Mouse (Mus musculus) brain, embryonic 14.5 days (tissue): Measurements from ENCODE around the gene Tnfaip2. TPM values are rescaled to one million over a fixed set of nuclear protein-coding genes. Genes with fewer than 3 reads are reported as not detected.

ENCODE experiments used
- DNase-seq: peaks from one replicate; pipeline ENCODE4 v3.0.0-alpha.2; 2011; ENCODE audit warnings: low read depth
- CTCF ChIP-seq: fragments of 200-500 bp; IDR thresholded peaks from 2 replicates; pipeline ENCODE4 v1.5.1; 2012; ENCODE audit warnings: inconsistent platforms, mild to moderate bottlenecking, moderate library complexity, borderline replicate concordance; ENCODE audit not compliant: insufficient read depth, insufficient read length; ENCODE audit errors: extremely low read depth
- POLR2A ChIP-seq: fragments of 200-500 bp; IDR thresholded peaks from 2 replicates; pipeline ENCODE4 v1.6.1; 2012; ENCODE audit warnings: mild to moderate bottlenecking, inconsistent platforms, borderline replicate concordance; ENCODE audit not compliant: poor library complexity, insufficient read depth, insufficient read length, severe bottlenecking; ENCODE audit errors: extremely low read depth
- polyA plus RNA-seq: library from polyadenylated mRNA; depleted of rRNA; stranded (reverse); fragments of >200 nt; gene quantifications from 2 replicates; pipeline ENCODE4 v1.2.3, GENCODE M21; 2012; rRNA removed

Gene Tnfaip2
- 1.6 and 1.7 TPM in 2 replicates for polyA plus RNA-seq

DNA sequence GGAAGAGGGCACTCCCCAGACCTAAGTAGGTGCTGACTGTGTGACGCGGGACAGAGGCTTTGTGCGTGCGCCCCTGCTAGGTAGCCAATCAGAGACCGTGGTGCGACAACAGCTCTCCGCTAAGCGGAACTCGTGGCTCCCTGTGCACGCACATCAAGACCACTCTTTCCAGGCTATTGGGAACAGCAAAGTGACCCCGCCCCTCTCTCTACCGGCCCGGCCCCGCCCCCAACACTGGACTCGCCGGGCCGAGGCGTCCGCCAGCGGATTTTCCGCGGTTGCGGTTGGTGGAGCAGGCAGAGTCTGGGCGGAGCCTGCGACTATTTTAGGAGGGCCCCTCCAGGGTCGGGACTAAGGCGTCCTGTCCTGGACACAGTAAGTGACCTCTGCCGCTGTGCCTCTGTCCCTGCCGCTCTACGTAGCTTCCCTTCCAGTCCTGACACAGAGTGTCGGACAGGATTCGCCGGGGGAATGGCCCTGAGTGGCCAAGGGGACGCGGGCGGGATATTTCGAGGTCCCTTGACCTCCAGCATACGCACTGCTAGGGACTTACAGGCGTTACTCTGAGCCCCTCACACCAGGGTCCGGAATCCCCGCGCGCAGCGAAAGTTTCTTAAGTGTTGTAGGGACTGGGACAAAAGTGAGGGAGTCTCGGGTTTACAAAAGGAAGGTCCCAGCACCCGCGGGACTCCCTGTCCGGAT lies at the start of gene Tnfaip2:
TSS of gene Tnfaip2 (plus strand) at position 161 of the 702 bp plus-strand sequence.
- peak; percentile 62 for DNase-seq

DNA sequence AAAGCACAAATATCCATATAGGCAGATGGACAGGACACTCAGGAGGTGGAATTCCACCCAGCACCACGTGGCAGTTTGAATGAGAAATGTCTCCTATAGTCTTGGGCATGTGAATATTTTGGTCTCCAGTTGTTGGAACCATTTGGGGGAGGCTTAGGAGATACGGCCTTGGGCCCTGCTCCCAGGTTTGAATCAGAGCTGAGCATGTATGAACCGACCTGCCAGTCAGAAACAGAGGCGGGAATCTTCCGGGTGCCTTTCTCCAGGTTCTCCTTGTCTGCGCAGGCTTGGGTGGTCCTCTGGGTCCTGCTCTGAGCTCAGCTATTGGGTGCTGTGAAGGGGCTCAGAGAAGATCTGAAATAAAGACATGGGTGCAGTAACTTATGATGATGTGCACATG lies 48.3 kb upstream of the Tnfaip2 start:
- no peak for TF ChIP-seq POLR2A
- TF ChIP-seq CTCF: no peak
- DNase-seq: no peak

More for the DNA sequence above, at the start of gene Tnfaip2:
- no peak for TF ChIP-seq POLR2A
- TF ChIP-seq CTCF: no peak

DNA sequence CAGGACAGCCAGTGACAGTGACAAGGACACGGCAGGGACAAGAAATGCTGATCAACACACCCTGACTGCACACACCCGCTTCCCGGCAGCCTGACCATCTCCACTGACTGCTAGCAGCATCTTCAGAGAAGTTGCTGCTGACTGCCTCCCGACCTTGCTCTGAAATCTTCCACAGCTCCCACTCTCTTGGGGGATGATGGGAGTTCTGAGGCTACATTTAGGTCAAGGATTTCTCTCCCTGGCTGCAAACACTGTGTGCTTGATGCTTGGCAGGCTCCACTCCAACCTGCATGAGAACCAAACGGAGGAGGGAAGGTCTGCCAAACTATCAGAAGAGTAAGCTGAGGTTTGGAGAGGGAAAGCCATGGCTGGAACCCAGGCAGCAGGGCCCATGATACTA lies 45.3 kb upstream of the Tnfaip2 start:
- TF ChIP-seq CTCF: no peak
- no peak for TF ChIP-seq POLR2A
- no peak for DNase-seq

DNA sequence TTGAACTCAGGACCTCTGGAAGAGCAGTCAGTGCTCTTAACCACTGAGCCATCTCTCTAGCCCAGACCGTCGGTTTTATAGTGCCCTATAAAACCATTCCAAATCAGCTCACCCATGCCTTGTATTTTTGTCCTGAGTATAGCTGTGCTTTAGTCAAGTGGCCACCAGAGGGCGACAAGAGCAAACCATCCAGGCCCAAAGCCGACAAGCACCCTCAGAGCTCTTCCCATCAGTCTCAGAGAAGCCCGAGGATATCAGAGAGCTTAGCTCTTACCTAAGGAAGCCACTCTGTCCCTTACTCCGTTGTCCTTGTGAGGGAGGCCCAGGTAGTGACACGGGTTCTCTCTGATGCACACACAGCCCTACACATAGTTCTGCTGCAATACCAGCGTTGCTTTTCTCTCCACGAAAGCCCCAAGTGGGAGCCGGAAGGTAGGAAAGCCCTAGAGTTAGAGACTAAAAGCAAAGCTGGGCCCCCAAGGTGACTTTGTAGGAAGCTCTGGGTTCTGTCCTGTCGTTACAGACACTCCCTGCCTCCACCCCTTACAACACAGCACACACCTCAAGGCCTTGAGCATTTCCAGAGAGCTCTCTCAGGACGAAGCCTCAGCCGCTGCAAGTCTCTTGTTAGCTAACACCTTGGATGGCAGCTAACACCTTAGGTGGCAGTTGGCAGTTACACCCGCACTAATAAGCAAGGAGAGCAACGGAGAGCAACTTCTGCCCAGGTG lies 40.6 kb upstream of the Tnfaip2 start:
- peak; percentile 91 for DNase-seq
- TF ChIP-seq CTCF: peak; percentile 97
- TF ChIP-seq POLR2A: no peak

DNA sequence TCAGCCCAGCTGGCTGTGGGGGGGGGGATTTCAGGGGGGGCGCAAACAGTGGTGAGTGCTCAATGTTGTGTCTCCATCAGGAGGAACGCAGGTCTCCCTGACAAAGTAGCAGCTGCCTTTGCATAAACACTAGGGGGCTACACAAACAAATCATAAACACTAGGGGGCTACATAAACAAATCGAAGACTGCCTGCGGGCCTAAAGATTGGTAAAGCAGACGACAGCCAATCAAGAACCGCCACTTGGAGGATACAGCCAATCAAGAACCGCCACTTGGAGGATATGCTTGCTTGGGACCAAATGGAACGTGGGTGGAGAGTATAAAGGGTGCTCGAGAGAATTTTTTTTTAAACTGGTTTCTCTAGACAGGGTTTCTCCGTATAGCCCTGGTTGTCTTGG lies 37.4 kb upstream of the Tnfaip2 start:
- DNase-seq: no peak
- TF ChIP-seq CTCF (no peak), POLR2A (no peak)

DNA sequence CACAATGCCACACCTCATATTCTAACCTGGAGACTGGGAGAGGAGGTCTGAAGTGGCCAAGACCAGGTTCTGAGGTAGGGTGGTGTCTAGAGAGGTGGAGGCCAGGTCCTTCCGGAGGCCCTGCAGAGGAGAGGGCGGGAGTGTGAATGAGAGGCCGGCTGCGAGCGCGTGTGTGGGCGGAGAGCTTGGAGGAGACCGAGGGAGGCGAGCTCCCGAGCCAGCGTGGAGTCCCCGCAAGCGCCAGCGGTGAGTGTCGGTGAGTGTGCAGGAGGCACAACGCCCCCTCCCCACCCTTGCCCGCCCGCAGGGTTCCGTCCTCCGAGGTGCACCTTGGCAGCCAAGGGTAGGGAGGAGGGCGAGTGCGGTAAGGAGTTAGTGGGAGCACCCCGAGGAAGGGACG lies 35.6 kb upstream of the Tnfaip2 start, which contains the start of gene Lbhd2:
TSS of gene Lbhd2 (plus strand) at position 188 of the 400 bp plus-strand sequence.
- no peak for DNase-seq
- no peak for TF ChIP-seq CTCF
- TF ChIP-seq POLR2A: no peak

DNA sequence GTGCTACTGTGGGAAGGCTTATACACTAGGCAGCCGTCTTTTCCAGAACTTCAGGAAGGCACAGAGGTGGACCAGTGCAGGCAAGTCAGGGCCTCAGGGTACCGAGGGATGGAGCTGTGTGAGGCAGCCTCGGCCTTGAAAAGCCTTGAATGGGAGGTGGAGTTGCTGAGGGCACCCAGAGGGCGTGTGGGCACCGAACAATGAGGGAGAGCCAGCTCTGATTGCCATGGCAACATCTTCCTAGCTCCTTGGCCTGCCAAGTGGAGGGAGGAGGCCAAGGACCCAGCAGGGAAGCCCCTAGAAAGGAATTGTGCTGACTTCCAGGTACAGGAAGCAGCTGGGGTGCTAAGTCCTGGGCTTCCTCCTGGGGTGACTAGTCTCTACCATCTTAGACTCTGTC lies 32.7 kb upstream of the Tnfaip2 start:
- peak; percentile 82 for DNase-seq
- TF ChIP-seq CTCF (no peak), POLR2A (no peak)

DNA sequence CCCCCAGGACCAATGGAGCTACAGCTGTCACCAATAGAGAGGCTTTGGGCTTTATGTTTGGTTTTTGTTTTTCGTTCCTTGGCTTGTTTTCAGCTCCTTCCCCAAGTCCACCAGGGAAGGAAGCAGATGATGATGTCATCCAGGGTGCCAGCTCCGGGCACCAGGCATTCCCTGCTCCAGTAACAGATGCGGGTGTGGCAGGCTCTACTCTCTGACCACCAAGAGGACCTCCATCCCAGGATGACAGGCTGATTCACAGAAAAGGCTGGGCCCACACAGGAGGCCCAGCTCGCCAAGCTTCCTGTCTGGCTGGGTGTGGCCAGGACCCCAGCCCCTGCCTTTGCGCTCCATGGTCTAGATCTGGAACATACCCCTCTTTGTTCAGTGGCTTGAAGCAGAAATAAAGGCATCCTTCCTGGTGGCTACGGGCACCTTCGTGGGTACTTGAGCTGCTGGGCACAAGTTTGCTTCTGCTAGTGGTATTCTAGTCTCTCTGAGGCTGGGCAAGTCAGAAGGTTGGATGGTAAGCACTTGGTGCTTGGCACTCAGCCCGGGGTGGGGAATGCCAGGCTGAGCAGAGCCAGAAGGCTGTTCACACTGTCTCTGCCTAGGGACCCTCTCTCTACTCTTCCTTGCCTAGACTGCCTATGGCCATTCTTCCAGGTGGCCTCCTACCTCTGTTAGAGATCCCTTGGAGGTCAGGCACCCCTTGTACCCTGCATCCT lies 30.5 kb upstream of the Tnfaip2 start:
- DNase-seq: no peak
- no peak for TF ChIP-seq CTCF
- no peak for TF ChIP-seq POLR2A

DNA sequence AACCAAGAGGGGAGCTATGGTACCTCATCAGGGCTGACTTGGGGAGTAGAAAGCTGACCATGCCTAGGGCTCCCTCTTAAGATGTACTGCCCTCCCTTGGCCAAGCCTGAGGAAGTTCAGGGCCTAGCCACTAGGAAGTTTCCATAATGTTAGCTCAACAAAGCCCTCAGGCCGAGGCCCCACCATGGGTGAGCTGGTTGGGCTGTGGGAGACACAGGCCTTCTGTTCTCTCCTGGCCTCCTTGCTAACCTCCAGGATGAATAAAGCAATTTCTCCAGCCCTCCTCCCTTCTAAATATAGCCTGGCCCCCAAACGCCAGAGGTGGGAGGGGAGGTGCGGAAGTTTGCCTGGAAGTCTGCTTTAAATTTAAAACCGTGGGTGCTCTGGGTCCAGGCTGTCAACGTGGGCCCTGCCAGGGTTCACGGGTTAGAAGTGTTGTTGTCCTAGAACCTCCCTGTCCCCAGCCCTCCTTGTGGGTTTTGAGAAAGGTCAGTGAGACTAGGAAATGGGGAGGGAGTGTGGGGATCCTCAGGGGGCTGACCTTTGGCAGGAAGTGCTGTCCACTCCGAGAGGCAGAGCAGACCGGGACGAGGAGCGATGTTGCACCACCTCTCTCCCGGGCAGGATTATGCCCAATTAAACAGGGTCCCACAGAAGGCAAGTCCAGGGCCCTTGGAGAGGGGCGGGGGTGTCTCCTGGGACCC lies 29.5 kb upstream of the Tnfaip2 start:
- no peak for DNase-seq
- TF ChIP-seq POLR2A (no peak), CTCF (0 out of 2 replicates have a peak, but pooled peaks have one; percentile 0)

DNA sequence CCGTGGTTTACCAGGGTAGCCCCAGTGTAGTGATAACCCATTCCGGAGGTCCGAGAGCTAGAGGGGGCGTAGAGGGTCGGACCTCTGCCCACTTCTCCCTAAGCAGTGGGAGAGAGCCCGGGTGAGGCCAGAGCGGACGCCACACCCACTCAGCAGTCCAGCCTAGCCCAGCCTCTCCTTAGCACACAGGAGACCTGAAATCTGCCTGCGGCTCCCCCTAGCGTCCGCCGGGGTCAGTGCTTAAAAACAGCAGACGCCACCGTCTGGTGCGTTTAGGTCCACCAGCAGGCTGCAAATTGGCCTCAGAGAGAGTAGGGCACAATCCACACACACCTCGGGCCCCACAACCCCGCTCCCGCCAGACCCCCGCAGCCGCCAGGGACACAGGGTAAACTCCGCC lies 29.0 kb upstream of the Tnfaip2 start:
- peak; percentile 99 for TF ChIP-seq CTCF
- no peak for TF ChIP-seq POLR2A

More for the DNA sequence above, 29.0 kb upstream of the Tnfaip2 start:
- peak; percentile 93 for DNase-seq
